Mouse (Mus musculus): ENCODE data around the gene March8.

Gene March8

DNA sequence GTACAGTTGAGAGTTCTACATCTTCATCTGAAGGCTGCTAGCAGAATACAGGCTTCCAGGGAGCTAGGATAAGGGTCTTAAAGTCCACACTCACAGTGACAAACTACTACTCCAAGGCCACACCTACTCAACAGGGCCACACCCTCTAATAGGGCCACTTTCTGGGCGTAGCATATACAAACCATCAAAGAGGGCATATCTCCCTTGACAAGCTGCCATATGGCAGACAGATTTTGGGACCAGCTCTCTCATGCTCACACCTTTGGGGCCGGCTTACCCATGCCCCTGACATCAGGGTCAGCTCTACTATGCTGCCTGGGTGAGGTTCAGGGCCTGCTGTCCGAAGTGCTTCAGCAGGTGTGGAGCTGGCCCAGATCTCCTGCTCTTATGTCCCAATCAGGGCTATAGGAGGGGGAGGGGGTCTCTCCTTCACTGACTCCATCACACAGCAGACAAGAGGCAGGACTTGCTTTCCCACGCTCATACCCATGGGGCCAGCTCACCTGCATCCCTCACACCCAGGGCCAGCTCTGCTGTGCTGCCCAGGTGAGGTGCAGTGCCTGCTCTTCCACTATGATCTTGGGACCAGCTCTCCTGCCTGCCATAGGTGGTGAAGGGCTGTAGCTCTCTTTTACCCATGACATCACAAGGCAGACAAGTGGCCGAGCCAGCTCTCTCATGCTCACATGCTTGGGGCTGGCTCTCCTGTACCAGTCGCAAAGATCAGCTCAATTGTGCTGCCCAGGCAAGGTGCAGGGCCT is 32.6 kb downstream of the March8 start:
- in situ Hi-C loops (cut with MboI; ENCODE audit: low sequenced_read_pairs), result no loop called here

DNA sequence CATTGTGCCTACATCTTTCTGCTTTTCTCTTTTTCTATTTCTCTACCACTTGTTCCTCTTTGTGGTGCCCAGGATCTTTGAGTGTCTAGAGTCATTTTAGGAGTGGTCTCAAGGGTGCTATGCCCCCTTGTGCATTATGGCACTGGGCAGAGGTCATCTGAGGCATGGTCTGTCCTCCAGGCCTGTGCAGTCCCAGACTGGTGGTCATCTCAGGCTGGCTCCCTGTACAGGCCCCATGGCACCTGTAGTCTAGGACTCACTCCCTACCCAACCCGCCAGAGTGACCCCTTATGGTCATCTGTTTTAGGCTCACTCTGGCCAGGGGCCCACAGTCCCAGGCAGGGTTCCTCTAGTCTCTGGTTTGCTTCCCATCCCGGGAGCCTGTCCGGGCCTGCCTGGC is 33.7 kb downstream of the March8 start:
- in situ Hi-C loops (cut with MboI; ENCODE audit: low sequenced_read_pairs), result no loop called here

DNA sequence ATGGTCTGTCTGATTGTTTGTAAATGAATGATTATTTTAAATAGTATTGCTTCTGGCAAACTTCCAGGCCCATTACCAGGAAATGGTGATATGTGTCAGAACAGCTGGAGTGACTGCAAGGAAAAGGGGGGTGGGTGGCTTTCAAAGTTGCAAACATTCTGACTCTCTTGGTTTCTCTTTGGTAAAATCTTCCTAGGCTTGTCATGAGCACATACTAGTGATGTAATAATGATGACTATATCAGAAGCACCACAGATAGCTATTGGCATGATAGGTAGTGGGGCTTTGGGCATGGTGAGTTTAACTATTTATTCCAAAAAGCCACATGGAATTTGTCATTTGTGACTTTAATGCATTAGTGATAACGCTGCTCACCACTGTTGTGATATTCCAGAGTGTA is 36.3 kb downstream of the March8 start:
- in situ Hi-C loops (cut with MboI; ENCODE audit: low sequenced_read_pairs), result no loop called here

DNA sequence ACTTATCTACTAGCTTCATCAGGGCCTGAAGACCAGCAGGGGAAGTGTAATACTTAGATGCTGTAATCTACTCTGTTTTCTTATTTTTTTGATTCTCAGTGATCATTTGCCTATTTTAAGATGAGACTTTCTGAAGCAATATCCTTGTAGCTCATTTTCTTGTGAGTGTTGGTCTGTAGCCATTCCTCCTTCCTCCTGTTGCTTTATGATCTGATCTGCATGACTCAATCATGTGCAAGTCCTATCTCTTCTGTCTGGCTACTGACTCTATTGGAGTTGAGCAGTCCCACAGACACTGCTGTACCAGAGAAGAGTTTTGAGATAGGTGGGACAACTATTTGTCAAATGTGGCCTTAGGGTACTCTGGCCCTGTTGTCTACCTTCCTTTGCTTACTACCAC is 36.8 kb downstream of the March8 start:
- in situ Hi-C loops (cut with MboI; ENCODE audit: low sequenced_read_pairs), result no loop called here

DNA sequence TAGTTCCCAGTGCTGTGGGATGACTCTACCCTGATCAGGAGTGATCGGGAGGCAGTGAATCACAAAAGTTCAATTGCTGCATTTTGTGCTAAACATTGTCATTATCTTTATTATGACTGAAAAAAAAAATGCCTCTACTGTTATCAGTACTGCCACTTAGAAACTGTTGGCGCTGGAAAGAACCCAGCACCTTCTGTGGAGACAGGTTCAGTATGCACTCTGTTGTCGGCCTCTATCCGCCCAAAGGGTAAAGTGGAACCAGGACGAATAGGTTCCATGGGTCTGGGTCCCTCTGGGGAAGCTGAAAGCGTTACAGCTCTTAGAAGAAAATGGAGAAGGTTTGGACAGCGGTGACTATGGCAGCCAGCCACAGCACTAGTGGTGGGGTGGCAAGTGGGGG is 41.1 kb downstream of the March8 start:
- in situ Hi-C loops (cut with MboI; ENCODE audit: low sequenced_read_pairs), result no loop called here

DNA sequence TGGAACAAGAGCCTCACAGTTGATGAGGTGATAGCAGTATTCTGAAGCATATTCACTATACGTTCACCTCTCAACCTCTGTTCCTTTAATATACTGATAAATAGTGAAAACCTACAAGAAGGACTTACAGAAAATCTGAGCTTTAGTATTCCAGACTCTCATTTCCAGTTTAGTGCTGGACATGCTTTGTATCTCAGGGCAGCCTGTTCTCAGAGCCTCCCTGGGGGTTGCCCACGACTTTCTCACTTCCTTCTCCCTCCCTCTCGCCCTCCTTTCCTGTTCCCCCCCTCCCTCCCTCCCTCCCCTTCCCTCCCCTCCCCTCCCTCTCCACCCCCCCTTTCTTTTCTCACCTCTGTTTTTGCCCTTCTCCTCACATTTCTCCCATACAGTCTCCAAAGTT is 42.3 kb downstream of the March8 start:
- in situ Hi-C loops (cut with MboI; ENCODE audit: low sequenced_read_pairs), result no loop called here

DNA sequence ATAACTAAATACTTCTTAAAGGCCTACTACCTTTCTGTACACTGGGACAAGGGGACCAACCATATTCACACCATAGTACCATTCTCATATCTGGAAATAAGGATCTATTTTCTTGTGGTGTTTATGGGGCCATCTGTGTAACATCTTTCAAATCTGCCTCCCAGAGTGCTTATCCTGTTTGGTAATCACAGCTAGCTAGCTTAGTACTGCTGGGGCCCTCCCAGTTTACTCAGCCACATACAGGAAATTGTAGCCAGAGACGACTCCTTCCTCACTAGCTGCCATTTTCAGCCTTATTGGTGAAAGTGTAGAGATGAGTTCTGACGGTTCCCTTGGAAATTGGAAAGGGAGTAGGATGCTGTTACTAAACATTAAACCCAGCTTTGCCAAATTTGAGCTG is 43.8 kb downstream of the March8 start:
- in situ Hi-C loops (cut with MboI; ENCODE audit: low sequenced_read_pairs), result no loop called here

DNA sequence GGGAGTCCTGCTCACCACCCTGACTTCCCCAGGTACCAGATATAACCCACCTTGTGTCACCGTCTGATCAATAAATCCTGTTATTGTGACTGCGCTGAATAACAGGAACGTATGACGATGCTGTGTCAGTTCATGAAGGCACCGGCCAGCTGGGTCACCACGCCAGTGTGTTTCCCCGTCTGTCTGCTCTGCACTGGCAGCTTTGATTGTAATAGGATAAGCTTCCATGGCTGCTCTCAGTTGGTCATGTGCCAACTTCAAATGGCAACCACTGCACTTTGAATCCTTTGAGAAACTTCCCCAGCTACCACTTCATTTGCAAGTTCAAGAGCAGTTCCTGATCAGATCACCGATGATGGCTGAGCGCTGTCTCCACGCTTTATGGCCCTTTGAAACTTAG is 45.8 kb downstream of the March8 start:
- in situ Hi-C loops (cut with MboI; ENCODE audit: low sequenced_read_pairs), result no loop called here

DNA sequence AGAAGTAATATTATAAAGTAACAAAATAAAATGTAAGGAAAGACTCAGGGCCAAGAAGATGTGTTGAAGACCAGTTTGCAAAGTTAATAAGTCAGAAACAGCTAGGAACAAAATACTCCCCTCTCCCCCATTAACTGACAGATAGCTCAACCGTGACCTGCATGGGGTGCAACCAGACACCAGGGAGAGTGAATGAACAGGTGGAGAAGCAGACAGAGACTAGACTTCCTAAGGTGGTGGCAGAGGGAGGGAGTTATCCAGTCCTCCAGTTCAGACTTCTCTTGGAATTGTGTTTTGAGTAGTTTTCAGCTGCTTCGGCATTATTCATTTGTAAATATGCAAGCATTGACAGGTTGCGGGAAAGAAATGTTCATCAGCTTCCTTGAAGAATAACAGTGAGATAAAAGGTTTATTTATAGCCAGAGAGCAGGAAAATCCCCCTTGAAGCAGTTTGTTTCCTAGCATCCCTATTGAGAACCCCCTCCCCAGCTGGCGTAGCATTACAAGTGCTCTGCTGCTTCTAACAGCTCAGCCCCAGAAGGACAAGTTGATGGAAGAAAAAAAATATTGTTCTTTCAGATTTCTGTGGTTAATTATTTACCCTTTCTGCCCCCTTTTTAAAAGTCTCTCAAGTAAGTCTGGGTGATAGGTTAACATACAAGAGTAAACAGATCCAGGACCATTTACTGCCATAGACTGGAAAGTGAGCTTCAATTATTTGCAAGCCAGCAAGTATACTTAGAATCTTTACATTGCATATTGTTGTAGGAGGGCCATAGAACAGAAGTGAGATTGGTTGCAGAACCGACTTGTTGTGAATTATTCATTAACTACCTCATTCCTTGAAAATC is 47.6 kb downstream of the March8 start:
- in situ Hi-C loops (cut with MboI; ENCODE audit: low sequenced_read_pairs), result no loop called here

DNA sequence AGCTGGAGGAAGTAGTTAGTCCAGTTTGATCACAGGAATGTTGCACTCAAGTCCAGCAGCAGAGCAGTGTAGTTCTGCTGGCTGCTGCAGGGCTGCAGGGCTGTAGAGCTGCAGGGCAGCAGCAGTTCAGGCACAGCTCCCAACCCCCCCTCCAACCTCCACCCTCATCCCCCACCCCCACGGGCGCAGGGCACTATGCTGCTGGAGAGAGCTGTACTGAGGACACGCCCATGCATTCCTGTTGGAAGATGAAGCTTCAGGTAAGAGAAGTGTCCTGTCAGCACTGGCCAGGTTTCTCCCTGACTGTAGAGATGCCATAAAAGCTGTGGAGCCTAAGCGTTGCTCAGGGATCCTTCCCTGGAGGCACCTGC is 48.2 kb downstream of the March8 start:
- in situ Hi-C loops (cut with MboI; ENCODE audit: low sequenced_read_pairs), result no loop called here

DNA sequence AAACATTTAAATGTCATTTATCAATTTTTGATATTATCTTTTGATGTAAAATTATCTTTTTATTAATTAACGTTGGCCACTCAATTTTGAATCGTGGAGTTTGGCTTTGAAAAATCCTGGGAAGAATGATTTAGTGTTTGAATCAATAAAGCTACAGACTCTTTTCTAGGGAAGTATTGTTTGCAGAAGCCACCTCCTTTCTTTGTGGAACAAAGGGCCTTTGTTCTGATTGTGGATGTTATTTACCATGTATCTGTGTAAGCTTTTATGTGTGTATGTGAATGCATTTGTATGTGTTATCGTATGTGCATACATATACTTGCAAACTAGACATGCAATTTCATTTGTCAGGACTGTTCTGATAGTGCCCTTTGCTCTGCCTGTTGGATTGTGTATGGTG is 48.7 kb downstream of the March8 start:
- in situ Hi-C loops (cut with MboI; ENCODE audit: low sequenced_read_pairs), result no loop called here

DNA sequence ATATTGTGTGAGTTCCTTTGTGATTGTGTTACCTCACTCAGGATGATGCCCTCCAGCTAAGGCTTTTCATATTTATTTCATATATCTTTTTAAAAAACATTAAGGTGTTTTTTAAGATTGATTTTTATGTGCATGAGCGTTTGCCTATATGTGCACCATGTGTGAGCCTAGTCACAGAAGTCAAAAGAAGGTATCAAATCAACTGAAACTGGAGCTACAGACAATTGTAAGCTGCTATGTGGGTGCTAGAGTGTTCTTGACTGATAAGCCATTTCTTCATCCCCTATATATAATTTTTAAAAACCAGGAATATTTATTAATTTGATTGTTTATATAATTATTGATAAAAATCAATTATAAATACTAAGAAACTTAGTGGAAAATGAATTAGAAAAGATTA is 50.2 kb downstream of the March8 start:
- in situ Hi-C loops (cut with MboI; ENCODE audit: low sequenced_read_pairs), result no loop called here

DNA sequence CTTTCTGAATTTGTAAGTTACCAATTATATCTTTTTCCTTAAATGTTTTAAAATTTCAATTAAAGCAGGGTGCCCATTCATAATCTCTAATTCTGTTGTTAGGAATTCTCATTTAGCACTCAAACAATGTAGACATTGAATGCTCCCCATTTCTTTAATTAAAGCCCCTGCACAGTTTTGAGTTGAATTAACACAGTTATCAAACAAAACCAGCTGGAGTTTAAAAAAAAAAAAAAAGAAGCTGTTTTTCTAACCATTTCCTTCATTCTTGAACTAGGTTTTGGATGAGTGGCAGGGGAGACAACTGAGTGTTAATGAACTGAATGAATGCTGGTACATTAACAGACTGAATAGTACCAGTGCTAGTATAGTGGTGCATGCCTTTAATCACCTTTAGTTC is 51.7 kb downstream of the March8 start:
- in situ Hi-C loops (cut with MboI; ENCODE audit: low sequenced_read_pairs), result no loop called here

DNA sequence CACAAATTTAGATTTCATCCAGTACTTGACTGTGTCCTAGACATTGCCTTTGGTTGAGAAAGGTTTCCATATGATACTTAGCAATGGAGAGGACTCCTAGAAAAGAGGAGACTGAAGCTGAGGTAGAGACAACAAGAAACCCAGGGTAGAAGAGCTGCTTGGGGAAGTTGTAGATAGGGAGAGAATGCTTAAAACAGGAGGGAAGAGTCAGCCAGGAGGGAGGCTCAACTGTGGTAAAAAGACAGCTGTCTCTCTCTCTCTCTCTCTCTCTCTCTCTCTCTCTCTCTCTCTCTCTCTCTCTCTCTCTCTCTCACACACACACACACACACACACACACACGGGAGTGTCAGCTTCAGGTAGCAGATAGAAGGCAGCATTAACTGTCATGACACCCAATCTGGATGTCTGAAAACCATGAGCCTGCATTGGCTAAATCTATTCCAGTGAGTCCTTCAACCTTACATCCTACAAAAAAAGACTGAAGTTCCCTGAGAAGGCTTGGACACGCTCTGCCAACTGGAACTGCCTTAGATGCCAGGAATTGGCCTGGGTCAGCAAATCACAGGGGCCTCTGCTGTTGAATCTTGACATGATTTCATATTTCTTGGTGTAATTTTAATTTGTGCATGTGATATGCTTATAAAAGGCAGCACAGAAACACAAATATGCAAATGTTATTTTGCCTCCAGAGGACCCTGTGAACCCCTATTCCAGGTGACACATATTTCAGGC is 57.3 kb downstream of the March8 start:
- in situ Hi-C loops (cut with MboI; ENCODE audit: low sequenced_read_pairs), result no loop called here

DNA sequence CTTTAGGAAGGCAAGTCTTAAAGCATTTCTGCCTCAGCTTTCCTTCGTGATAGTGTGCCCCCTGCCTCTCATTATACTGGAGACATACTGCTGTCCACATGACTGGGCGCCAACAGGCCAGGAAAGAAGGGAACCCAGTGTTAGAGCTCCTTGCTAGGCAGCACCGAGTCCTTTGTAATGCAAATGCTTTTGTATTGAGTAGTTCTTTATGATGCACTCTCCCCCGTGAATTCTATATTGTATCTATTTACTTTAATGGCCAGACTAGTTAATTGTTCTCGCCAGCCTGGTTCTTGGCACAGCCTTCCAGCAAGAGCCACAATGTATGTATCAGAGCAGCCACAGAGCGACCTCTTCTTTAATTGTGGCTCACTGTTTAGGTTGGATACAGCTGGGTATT is 59.8 kb downstream of the March8 start:
- in situ Hi-C loops (cut with MboI; ENCODE audit: low sequenced_read_pairs), result no loop called here

DNA sequence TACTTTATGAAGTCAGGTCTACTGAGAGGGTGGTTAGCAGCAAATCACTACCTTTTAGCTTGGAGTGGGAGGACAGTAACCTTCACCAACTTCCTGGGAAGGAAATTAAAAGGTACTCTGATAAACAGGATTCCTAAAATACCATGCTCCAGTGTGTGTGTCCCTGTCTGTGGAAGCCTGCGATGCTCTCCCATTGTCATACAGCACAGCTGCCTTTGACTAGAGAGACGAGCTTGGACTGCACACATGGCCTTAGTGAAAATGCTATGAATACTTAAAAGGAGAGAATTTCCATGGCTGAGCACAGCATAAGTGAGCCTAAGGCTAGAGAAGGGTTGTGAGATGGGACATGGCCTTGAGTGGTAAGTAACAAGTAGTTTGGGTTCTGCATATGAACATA is 60.3 kb downstream of the March8 start:
- in situ Hi-C loops (cut with MboI; ENCODE audit: low sequenced_read_pairs), result no loop called here

DNA sequence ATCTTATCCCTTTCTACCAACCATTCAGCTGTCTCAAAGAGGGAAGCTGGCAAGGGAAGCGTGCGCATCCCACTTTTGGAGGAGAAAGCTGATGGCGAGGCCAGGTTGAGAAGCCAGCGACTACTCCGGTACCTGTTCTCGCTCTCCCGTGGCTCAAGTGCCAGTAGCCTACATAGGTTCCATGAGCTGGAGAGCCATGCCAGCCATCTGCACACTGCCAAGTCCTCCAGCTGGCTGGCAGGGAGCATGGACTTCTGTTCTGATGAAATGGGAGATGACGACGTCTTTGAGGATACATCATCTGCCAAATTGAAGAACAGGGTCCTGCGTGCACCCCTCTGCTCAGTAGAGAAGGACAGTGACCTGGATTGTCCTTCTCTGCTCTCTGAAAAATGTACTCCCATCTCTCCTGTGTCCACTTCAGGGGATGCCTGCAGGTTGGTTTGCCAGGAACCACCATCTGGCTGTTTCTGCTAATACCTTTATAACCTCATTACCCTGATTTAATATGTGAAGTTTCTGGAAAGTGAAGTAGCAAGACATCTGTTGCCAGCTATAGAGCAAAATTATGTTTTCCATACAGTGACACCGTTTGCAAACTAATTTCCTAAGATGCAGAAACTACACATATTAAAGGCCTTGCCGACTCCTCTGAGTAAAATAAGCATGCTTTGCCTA is 64.1 kb downstream of the March8 start:
- in situ Hi-C loops (cut with MboI; ENCODE audit: low sequenced_read_pairs), result no loop called here

DNA sequence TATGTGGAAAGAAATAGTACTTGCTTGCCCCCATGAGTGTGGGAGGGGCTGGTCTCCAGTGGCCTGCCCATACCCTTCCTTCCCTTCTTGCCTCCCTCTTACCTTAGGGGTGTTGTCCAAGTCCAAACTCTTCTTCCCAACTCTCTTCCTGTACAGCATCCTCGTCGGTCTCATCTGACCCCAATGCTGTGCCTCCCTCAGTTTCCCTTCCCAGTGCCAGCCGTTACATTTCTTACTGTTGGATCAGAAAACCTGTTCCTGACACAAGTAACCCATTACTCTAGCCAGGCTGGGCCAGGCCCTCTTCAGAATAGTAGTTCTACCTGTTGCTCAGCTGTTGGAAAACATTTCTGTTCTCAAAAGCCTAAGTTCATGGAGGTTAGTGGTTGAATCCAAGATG is 64.6 kb downstream of the March8 start:
- in situ Hi-C loops (cut with MboI; ENCODE audit: low sequenced_read_pairs), result no loop called here

DNA sequence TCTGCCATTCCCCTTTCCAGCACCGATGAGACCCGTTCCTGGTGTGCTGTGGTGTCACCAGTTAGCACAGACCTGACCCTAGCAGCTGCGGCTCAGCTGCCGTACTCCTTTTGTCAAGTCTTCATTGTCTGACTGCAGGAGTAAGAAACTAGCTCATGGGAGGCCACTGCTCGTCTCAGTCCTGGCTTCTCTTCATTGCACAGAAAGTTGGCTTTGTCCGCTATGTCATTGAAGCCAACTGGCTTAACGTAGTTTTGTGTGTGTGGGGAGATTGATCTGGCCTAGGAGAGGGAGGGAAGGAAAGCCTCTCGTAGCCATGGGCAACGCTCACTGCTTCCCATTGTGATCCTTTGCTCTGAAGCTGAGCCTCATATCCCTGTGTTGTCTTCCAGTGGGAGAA is 67.4 kb downstream of the March8 start:
- in situ Hi-C loops (cut with MboI; ENCODE audit: low sequenced_read_pairs), result no loop called here

DNA sequence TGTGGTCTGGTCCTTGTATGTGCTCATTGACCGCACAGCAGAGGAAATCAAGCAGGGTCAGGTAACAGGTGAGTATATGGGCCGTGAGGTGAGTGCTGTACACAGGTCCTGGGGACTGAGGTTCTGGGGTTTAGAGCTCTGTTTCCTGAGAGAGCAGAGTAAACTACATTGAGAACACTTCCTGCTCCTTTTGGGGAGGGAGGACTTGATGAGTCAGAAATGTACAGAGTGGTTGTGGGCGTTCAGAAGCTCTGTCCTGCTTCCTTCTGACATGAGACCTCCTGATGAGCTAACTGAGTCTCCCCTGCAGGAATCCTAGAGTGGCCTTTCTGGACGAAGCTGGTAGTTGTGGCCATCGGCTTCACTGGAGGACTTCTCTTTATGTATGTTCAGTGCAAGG is 67.9 kb downstream of the March8 start:
- in situ Hi-C loops (cut with MboI; ENCODE audit: low sequenced_read_pairs), result no loop called here

DNA sequence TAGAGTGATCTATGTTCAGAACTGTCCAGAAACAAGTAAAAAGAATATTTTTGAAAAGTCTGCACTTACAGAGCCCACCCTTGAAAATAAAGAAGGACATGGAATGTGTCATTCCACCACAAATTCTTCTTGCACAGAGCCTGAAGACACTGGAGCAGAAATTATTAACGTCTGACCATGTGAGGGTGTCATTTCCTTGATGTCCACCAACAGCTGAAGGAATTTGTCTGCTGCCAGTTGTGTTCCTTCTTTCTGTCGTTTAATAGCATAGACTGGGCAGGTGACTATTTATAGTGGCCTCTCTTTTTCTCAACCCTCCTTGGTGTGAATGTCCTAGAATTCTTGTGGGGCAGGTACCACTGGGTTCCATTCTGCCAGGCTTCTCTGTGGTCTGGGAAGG is 68.3 kb downstream of the March8 start:
- in situ Hi-C loops (cut with MboI; ENCODE audit: low sequenced_read_pairs), result no loop called here

Data from CH12F3 (cell line).